Mouse (Mus musculus) liver, adult 2 months (tissue): Measurements from ENCODE around the gene Arhgap30.

Source experiments
- CTCF ChIP-seq: fragments of 200-500 bp; IDR thresholded peaks from 2 replicates; pipeline ENCODE4 v1.5.1; 2011; ENCODE audit warnings: low read depth, low read length, control low read depth
- POLR2A ChIP-seq: fragments of 200-500 bp; IDR thresholded peaks from 2 replicates; pipeline ENCODE4 v1.6.1; 2011; ENCODE audit warnings: low read length, control low read depth; ENCODE audit not compliant: insufficient read depth; ENCODE audit errors: extremely low read depth

- TF ChIP-seq CTCF (no peak), POLR2A (no peak)
Measured at GRCm38 (mm10) chr1:171411492-171411941, 22.8 kb downstream of the Arhgap30 start.
